Mouse (Mus musculus) limb, embryonic 12.5 days (tissue): ENCODE data around the gene Kcnb1. TPM values are rescaled to one million over a fixed set of nuclear protein-coding genes. Genes with fewer than 3 reads are reported as not detected.

Experiments used
- ATAC-seq: fragments of 200-750 bp; cut with Nextera tagmentation; 2 replicates; pipeline ENCODE4 v1.8.0; 2017; ENCODE audit warnings: low read depth, moderate TSS enrichment; ENCODE audit not compliant: insufficient number of reproducible peaks, insufficient read depth, low FRiP score, low TSS enrichment
- H3K27ac ChIP-seq: fragments of 300-500 bp; sonication (generic); 2 replicates; pipeline ENCODE4 v1.5.1; 2016; ENCODE audit warnings: mild to moderate bottlenecking, moderate library complexity
- H3K27me3 ChIP-seq: fragments of 300-500 bp; sonication (generic); 2 replicates; pipeline ENCODE4 v1.6.1; 2016; ENCODE audit warnings: mild to moderate bottlenecking, moderate library complexity
- H3K36me3 ChIP-seq: fragments of 300-500 bp; sonication (generic); 2 replicates; pipeline ENCODE4 v1.6.1; 2016; ENCODE audit warnings: mild to moderate bottlenecking, moderate library complexity
- H3K4me1 ChIP-seq: fragments of 300-500 bp; sonication (generic); replicated peaks from 2 replicates; pipeline ENCODE4 v1.6.1; 2016
- H3K4me2 ChIP-seq: fragments of 300-500 bp; sonication (generic); 2 replicates; pipeline ENCODE4 v1.6.1; 2016; ENCODE audit warnings: mild to moderate bottlenecking, moderate library complexity
- H3K4me3 ChIP-seq: fragments of 300-500 bp; sonication (generic); replicated peaks from 2 replicates; pipeline ENCODE4 v1.5.1; 2016; ENCODE audit warnings: mild to moderate bottlenecking
- H3K9ac ChIP-seq: fragments of 300-500 bp; sonication (generic); replicated peaks from 2 replicates; pipeline ENCODE4 v1.6.1; 2016; ENCODE audit warnings: mild to moderate bottlenecking, moderate library complexity
- H3K9me3 ChIP-seq: fragments of 300-500 bp; sonication (generic); 2 replicates; pipeline ENCODE4 v1.6.1; 2016; ENCODE audit warnings: mild to moderate bottlenecking, moderate library complexity
- WGBS: fragments of 180-500 bp; shearing (Covaris S2); methylation state at CpG from one replicate; pipeline ENCODE4 v1.1.7; 2016; 5-methylcytosine and 5-hydroxymethylcytosine counted together
- polyA plus RNA-seq: library from polyadenylated mRNA; unstranded; fragments of >200 nt; fragmentation: Nextera tagmentation; extraction: Ambion mirVana; gene quantifications from 2 replicates; pipeline ENCODE4 v1.2.1, GENCODE M21; 2016

Gene Kcnb1
- polyA plus RNA-seq, 1 experiment from 2014 or later = 0.44 TPM

DNA sequence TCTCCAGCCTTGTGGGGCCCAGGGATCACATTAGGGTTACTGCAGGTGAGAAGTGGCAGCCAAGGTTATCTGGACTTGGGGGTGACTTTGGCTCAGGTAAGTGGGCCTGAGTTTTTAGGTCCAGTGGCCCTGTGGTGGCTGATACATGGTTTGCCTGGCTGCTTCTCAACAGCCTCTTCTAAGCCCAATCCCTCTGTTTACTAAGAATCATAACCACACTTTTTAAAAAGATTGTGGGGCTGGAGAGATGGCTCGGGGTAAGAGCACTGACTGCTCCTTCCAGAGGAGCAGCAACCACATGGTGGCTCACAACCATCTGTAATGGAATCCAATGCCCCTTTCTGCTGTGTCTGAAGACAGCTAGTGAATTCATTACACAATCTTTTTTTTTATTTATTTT lies 123.9 kb downstream of the Kcnb1 start:
- H3K27ac ChIP-seq = peak overlapping the region; percentile 59; the same call in 1 of the 2 replicates
- ATAC-seq = no peak

GRCm38 (mm10) chr2:167064601-167065295 lies 125.2 kb downstream of the Kcnb1 start:
- Histone ChIP-seq H3K9ac (peak overlapping the region; percentile 95), H3K4me2 (peak overlapping the region; percentile 89), H3K27me3 (no peaks in the 10 kb centered on the region), H3K9me3 (no peaks in the 10 kb centered on the region), H3K36me3 (peaks cover 29% of the 10 kb centered on the region), H3K4me1 (peaks cover 30% of the 10 kb centered on the region), H3K4me3 (peak overlapping the region; percentile 77), H3K27ac (peak overlapping the region; percentile 90)
- 21% methylated on average over 9 of the region's 9 CpGs for WGBS
- no peak for ATAC-seq

More for the DNA sequence above, 123.9 kb downstream of the Kcnb1 start:
- H3K36me3 ChIP-seq = peaks cover 28% of the 10 kb centered on the region
- H3K4me1 ChIP-seq = peaks cover 25% of the 10 kb centered on the region
- H3K4me2 ChIP-seq = peak overlapping the region; percentile 89; the same call in 1 of the 2 replicates
- 49% methylated on average over 1 of the region's 1 CpGs for WGBS
- no peaks in the 10 kb centered on the region for H3K9me3 ChIP-seq
- H3K9ac ChIP-seq = no peak overlapping the region; the same call in 1 of the 2 replicates
- H3K4me3 ChIP-seq = no peak overlapping the region; the same call in 1 of the 2 replicates
- H3K27me3 ChIP-seq = no peaks in the 10 kb centered on the region

GRCm38 (mm10) chr2:167063906-167064496 lies 126.0 kb downstream of the Kcnb1 start:
- Histone ChIP-seq H3K4me3 (peak overlapping the region; percentile 77), H3K9me3 (no peaks in the 10 kb centered on the region), H3K4me1 (peaks cover 30% of the 10 kb centered on the region), H3K27ac (peak overlapping the region; percentile 90), H3K4me2 (peak overlapping the region; percentile 89), H3K27me3 (no peaks in the 10 kb centered on the region), H3K9ac (peak overlapping the region; percentile 95), H3K36me3 (peaks cover 34% of the 10 kb centered on the region)
- 1% methylated on average over 7 of the region's 7 CpGs for WGBS
- ATAC-seq = no peak

DNA sequence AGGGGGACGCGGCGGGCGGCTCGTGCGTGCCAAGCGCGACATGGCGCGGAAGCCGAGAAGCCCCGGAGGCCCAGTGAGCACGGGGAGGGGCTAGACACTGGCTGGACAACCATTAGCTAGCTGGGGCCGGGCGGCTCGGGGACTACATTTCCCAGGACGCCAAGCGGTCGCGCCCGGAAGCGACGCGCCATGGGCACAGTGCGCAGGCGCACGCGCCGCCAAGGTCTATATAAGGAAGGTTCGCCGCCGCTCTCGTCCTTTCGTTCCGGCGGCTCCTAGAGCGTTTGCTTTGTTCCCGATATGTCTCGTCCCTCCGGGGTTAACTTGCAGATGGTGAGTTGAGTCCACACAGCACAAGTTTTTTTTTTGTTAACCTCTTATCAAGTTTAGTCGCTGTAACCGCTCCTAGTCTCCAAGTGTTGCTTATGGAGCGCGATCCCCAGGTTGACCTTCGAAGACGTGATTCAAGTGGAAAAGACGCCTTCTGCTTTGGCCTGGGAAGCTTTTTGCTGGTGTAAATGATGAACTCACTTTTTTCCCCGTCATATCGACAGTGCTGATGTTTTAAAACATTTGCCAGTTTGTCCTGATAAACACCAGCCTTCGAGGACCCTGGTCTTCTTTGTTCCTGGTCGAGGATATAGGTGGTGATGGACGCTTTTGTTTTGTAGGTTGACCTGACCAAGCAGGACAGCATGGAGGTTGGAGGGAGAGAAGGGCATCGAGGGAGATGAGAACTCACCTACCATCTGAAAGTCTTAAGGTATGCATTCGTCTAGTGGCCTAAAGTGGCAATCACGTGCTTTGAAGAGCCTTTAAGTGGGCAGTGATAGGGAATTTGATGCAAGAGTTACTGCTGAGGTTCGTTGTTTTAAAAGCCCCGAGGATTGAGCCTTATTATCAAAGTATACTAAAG lies 126.7 kb downstream of the Kcnb1 start, which contains the start of gene Znfx1:
Gene Znfx1 (minus strand): TSS at position 51 of the 916 bp plus-strand sequence.
- H3K4me1 ChIP-seq = peaks cover 30% of the 10 kb centered on the region
- H3K4me2 ChIP-seq = peak within 1 kb of the TSS; percentile 89
- no peaks in the 10 kb centered on the region for H3K9me3 ChIP-seq
- WGBS = under 1% methylated on average over 57 of the region's 57 CpGs
- peak within 1 kb of the TSS; percentile 77 for H3K4me3 ChIP-seq
- H3K9ac ChIP-seq = peak within 1 kb of the TSS; percentile 95
- H3K36me3 ChIP-seq = peaks cover 34% of the 10 kb centered on the region
- no peaks in the 10 kb centered on the region for H3K27me3 ChIP-seq
- H3K27ac ChIP-seq = peak within 1 kb of the TSS; percentile 90
- ATAC-seq = peak; percentile 94

- Histone ChIP-seq H3K36me3 (peaks cover 38% of the 10 kb centered on the region), H3K4me3 (peak overlapping the region; percentile 77), H3K9ac (peak overlapping the region; percentile 95), H3K4me2 (peak overlapping the region; percentile 89), H3K9me3 (no peaks in the 10 kb centered on the region), H3K27ac (peak overlapping the region; percentile 90), H3K27me3 (no peaks in the 10 kb centered on the region), H3K4me1 (peaks cover 30% of the 10 kb centered on the region)
- peak; percentile 94 for ATAC-seq
- WGBS = under 1% methylated on average over 58 of the region's 60 CpGs
Measured at GRCm38 (mm10) chr2:167062497-167062911, 127.5 kb downstream of the Kcnb1 start.

DNA sequence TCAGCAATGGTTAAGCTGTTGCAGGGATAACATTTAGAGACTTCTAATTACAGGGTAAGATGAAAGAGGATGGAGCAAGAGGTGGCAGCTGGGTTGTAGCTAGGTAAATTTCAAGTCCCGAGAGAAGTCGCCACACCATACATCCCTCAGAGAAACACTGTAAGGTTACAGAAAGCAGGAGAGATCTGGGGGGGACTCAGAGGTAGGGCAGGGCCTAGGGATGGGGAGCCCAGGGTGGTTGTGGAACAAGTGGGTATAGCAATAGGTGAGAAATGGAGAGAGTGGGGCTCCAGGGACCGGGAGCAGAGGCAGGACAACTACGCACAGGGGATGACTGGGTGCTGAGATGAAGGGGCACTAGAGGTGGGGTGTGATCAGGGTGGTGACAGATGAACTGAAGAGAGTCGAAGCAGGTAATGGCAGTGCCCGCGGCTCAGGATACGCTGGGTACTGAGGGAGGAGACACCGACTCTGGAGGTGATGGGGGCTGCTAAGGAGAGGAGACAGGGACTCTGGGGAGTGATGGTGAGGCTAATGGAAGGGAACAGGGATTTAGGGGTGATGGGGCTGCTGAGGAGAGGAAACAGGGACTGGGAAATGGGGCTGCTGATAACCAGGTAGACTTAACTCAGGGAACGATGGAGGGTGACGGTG lies 128.4 kb downstream of the Kcnb1 start:
- Histone ChIP-seq H3K36me3 (peaks cover 44% of the 10 kb centered on the region), H3K9me3 (no peaks in the 10 kb centered on the region), H3K4me3 (peak overlapping the region; percentile 77), H3K4me1 (peaks cover 30% of the 10 kb centered on the region), H3K9ac (peak overlapping the region; percentile 95), H3K4me2 (peak overlapping the region; percentile 89), H3K27ac (peak overlapping the region; percentile 90; the same call in 1 of the 2 replicates), H3K27me3 (no peaks in the 10 kb centered on the region)
- ATAC-seq = no peak
- WGBS = 14% methylated on average over 11 of the region's 11 CpGs

DNA sequence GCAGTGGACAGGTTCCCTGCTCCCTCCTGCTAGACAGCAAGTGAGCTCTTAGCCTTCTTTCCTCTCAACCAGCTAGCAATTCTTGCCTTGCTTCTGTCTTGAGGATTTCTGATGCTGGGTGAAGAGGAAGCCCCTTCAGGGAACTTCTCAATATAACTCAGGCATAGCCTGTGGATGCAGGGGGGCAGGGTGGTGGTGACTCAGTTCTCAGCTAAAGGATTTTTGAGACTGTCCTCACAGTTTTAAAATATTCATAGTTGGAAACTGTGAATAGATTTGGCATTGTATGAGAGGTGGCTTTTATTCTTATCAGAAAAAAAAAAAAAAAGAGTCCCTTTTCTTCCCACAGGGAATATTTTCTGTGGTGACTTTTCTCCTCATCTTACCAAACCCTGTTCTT lies 129.2 kb downstream of the Kcnb1 start:
- H3K9ac ChIP-seq = peak overlapping the region; percentile 31; the same call in 1 of the 2 replicates
- peaks cover 28% of the 10 kb centered on the region for H3K4me1 ChIP-seq
- no peaks in the 10 kb centered on the region for H3K27me3 ChIP-seq
- H3K4me2 ChIP-seq = 0 out of 2 replicates have a peak overlapping the region, but pooled peaks have one; percentile 89
- ATAC-seq = no peak
- H3K4me3 ChIP-seq = no peak overlapping the region
- H3K9me3 ChIP-seq = no peaks in the 10 kb centered on the region
- no peak overlapping the region for H3K27ac ChIP-seq
- H3K36me3 ChIP-seq = peaks cover 44% of the 10 kb centered on the region

DNA sequence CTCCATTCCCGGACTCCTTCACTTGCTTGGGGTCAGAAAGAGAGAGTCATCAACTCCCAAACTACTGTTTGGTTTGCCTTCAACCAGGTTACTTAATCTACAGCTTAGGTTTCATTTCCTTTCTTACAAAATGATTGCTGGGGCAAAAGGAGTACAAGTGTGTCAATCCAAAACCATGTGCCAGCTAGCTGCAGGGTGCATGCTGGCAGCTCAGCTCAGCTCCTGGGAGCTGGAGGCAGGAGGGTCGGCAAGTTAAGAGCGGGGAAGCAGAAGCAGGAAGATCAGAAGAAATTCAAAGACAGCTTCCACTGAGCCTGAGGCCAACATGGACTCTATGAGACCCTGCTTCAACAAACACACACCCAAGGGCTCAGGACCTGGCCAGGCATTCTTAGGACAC lies 129.6 kb downstream of the Kcnb1 start:
- 66% methylated on average over 3 of the region's 3 CpGs for WGBS
- Histone ChIP-seq H3K4me3 (no peak overlapping the region), H3K9ac (peak overlapping the region; percentile 31; the same call in 1 of the 2 replicates), H3K4me1 (peaks cover 24% of the 10 kb centered on the region), H3K9me3 (no peaks in the 10 kb centered on the region), H3K4me2 (no peak overlapping the region), H3K27me3 (no peaks in the 10 kb centered on the region), H3K36me3 (peaks cover 44% of the 10 kb centered on the region), H3K27ac (no peak overlapping the region)
- ATAC-seq = no peak

DNA sequence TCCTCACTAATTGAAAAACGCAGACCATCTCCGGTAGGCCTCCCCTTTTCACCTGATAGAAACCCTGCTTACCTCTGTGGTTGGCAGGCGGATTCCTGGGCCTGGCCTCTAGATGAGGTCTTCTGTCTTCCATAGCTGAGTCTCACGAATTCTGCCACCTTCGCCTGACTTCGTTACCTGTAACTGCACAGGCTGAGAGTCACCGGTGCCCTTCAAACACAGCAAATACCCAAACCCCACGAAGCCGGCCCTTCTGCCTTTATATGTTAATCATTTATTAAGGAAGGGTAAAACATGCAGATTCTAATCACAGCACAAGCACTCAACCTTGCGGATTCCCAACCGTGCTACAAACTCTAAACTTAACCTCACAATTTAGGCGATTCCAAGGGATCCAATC lies 130.0 kb downstream of the Kcnb1 start:
- 69% methylated on average over 12 of the region's 12 CpGs for WGBS
- H3K27me3 ChIP-seq = no peaks in the 10 kb centered on the region
- H3K4me2 ChIP-seq = no peak overlapping the region
- no peak overlapping the region for H3K4me3 ChIP-seq
- H3K36me3 ChIP-seq = peaks cover 44% of the 10 kb centered on the region
- no peaks in the 10 kb centered on the region for H3K9me3 ChIP-seq
- H3K27ac ChIP-seq = no peak overlapping the region
- H3K9ac ChIP-seq = no peak overlapping the region
- H3K4me1 ChIP-seq = peaks cover 20% of the 10 kb centered on the region
- no peak for ATAC-seq

- no peak for ATAC-seq
- WGBS = 58% methylated on average over 8 of the region's 8 CpGs
- no peaks in the 10 kb centered on the region for H3K27me3 ChIP-seq
- H3K4me2 ChIP-seq = no peak overlapping the region
- peaks cover 44% of the 10 kb centered on the region for H3K36me3 ChIP-seq
- H3K27ac ChIP-seq = no peak overlapping the region
- no peak overlapping the region for H3K9ac ChIP-seq
- peaks cover 16% of the 10 kb centered on the region for H3K4me1 ChIP-seq
- no peaks in the 10 kb centered on the region for H3K9me3 ChIP-seq
- H3K4me3 ChIP-seq = no peak overlapping the region
Measured at GRCm38 (mm10) chr2:167059536-167059935, 130.4 kb downstream of the Kcnb1 start.
